Mouse (Mus musculus) adrenal gland (tissue): ENCODE measurements at regions not wholly inside any gene's neighbourhood (a gene's known extent, or its start where the extent isn't known, plus 50 kb on each side); places are given as distances from the start of the nearest gene placed in this dataset.

Experiments used
- intact Hi-C: fragments of 180-260 bp; cut with DNase I; formaldehyde crosslinking; loops from one replicate; pipeline ENCODE4 v1.15.1; 2025

DNA sequence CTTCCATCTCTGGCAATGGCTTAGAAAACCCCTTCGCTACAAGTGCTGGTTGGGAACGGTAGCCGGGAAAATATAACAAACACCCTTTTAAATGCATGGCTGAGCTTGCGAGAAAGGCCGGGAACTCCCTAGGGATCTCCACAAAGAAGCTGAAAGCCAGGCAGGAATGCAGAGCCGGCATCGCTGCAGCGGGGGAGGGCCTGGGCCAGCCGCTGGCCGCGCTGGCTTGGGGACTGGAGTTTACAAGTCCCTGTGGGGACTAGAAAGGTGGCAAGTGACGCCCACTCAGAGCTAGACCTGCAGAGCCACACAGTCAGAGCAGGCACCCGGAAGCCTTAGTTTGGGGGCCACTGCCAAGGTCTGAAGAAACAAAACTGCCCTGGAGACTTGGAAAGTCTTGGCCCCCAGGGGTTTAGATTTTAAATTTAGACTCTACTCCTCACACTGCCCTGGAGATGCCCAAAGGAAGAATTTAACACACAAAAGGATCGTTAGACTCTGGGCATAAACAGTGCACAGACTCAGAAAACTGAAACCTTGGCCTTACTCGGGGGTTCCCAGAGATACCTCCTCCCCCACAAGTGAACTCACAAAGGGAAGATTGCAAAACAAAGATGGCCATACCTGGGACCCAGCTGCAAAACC lies 59.4 kb downstream of the 1700001O22Rik start:
- intact Hi-C loops = no loop called here

DNA sequence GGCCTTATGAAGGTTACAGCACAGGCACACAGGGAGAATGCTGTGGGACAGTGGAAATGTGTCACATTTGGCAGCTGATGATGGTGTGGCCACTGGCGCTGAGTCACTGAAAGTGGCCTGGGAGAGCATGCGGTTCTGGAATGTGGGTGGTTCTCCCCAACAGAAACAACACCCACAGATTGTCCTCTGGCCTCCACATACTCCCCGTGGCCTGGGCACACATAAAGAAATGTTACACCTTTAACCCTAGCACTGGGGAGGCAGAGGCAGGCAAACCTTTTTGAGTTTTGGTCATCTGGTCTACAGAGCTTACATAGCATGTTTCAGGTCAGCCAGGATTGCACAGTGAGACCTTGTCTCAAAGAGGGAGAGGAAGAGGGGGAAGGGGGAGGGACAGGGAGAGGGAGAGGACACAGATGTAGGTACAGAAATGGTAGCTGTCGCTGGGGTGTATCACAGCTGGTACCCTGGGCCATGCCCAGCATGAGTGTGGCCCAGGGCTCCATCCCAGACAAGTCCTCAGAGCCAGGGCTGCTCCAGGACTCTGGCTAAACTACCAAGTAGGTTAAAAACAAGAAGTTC lies 60.1 kb downstream of the 1700001O22Rik start:
- intact Hi-C loops = no loop called here

DNA sequence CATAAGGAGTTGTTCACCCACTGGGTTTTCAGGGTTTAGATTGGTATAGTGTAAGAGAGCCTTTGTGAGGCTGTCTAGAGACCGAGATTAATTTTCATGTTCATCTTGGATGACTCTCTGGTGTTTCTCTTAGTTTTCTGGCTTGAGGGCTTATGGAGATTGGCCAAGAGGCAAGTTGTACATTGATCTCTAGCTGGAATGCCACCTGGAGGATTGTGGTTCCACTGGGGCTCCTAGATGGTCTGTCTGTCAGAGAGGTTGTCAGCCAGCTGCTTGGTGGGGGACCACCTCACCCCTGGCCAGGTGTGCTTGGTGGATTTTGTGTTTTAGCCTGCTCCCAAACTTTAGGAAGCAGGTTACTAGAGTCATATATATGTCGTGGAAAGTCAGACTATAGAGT lies 62.0 kb downstream of the 1700001O22Rik start:
- intact Hi-C loops = no loop called here

DNA sequence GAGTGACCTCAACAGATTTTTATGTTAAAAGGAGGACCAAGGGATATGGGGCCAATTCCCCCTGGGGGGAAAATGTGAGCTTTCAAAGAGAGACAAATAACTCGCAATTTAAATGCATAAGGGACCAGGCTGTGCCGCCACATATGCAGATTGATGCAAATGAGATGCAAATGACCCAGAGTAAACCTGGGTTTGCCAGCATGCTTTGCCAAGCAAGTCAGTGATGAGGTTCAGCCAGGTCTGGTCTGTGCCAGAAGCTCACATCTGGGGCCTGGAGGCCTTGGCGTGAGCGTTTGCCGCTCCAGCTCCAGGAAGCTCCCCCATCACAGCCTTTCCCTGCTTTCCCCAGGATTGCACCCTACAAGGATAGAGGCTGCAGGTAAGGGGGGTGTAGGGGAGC lies 65.7 kb downstream of the 1700001O22Rik start:
- intact Hi-C loops = no loop called here

DNA sequence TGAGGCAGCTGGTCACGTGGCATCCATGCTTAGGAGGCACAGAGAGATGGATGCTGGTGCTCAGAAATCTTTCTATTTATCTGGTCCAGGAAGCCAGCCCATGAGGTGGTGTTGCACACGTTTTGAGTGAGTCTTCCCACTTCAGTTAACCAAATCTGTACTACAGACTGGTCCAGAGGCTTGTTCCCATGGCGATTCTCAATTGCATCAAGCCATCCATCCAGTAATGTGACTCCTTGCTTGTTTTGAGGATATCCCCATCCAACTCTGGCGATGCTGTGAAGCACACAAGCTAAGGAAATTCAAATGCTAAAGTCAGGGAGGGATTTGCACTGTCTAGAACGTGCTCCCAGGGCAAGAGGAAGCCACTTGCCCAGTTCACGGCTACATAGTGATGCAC lies 66.8 kb downstream of the 1700001O22Rik start:
- intact Hi-C loops = no loop called here

DNA sequence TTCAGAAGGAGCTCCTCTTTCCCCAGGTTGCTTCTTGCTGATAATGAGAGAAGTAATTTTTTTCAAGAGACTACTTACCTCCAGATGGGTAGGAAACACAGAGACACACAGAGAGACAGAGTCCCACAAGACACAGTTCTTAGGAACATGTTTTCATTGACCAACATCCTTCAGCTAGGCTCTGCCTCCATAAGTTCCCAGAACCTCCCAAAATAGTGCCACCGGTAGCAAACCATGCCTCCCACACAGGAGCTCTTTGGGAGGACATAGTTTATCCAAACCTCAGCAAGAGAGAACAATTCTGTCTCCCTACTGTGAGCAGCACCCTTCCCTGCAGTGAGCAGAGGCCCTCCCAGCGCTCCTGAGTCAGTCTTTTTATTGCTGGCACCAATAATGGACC lies 67.2 kb downstream of the 1700001O22Rik start:
- intact Hi-C loops = no loop called here

DNA sequence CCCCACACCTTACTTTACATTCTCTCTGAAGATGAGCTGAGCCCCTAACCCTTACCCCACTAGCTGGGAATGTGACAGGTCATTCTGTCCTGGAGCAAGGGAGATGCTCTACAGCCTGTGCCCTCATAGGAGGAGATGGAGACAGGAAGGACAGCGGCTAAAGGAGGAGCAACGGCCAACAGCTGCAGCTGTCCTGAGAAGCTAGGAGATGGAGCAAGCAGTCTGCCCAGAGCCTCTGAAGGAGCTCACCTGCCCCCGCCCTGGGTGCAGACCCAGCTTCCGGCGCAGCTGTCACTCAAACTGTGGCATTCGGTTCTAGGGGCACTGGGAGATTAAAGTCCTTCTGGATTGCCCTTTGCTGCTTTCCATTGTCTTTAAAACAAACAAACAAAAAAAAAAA lies 69.6 kb downstream of the 1700001O22Rik start:
- intact Hi-C loops = no loop called here

DNA sequence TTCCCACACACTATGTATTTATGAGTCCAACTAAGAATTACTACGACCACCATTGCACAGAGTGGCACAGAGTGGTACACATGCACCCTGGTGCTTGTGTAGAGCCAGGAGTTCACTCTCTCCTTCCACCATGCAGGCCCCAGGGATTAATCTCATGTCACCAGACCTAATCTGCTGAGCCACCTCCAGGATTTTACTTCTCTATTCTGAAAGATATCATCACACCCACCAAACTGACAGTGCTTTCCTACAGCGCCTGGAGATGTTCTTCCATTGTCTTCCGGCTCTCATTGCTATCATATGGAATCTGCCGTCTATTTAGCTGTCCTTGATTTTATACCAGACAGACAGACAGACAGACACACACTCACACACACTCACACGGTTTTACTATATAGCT lies 71.6 kb downstream of the 1700001O22Rik start:
- intact Hi-C loops = no loop called here

DNA sequence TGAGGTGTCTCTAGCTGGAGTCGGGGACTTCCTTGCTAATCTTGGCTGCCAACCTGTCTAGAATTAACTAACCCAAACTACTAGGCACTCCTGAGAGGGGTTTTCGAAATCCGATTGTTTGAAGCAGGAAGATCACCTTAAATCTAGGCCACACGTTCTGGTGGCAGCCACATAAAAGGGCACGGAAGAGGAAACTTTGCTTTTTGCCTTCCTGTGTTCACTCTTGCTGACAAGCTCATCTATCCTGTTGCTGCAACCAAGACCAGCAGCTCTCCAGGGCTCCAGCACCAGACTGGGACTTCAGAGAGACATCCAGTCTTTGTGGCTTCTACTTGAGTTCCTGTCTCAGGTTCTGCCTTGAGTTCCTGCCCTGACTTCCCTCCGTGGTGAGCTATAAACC lies 75.5 kb downstream of the 1700001O22Rik start:
- intact Hi-C loops = no loop called here

DNA sequence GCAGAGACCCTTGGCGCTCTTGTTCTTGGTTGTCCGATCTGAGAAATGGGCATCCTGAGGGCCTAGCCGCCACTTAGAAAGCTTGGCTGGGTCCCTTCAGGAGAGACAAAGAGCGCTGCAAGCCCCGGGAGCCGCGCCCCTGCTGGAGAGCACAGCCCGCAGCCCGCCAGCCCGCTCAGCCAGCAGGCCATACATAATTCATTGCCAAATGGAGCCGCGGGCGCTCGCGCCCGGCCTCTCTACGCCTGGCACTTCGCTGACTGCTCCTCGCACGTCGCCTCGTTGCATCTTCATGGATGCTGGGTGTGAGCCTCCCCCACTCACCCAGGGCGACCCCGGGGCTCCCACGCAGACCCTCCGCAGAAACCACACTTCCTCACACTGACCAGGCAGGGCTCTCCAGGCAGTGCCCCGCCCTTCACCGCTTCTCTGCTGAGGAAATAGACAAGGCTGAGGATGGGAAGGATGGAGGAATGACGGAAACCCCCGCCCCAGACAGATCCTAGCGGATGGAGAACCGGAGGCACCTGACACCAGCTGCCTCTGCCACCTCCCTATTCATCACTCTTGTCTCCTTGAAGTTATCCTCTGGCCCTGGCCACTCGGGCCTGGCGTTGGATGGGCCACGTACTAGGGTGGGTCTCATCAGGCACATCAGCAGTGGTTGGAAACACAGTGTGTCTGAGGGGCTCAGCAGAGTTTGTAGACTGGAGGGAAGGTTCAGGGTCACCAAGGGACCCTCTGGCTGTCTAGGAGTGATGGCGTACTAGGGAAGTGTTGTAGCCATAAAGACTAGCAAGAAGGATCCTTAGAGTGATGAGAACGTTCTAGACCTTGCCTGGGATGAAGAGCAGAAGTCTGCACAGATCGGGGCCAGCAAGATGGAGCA lies 77.6 kb downstream of the 1700001O22Rik start:
- intact Hi-C loops = no loop called here

DNA sequence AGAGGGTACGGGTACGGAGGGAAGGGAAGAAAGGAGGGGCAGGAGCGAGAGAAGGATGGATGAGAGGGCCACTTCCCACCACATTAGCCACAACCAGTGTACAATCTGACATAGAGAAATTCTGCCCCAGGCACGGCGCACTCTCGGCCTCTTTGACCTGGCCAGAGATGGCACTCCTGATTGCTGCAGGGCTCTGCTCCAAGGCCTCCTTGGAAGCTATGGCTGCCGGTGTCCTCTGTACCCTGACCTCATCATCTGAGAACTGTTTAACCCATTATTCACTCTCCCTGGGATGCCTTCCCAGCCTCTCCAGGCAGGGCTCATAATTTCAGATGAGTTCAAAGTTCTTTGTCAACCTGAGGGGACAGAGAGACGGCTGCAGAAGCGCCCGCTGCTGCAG lies 78.3 kb downstream of the 1700001O22Rik start:
- intact Hi-C loops = no loop called here

DNA sequence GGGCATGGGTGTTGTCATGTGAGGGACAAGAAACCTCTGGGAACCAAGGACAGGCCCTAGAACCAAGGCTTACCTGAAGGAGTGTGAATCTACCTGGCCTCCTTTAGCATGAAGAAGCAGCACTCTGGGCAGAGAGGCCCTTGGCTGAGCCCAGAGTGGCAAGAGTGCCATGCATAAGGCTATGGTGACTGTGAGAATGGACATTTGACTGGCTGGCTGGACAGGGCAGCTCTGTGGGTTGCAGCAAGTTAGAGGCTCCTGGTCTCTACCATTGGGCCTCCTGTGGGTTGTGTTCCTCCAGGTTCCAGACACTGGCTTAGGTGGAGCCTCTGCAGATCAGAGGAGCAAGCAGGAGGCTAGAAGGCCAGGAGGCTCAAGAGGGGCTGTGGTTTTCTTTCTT lies 78.9 kb downstream of the 1700001O22Rik start:
- intact Hi-C loops = loop anchor here (5.0 kb wide), 1 partner anchor 43 kb away; no protein-coding TSS in a partner anchor

DNA sequence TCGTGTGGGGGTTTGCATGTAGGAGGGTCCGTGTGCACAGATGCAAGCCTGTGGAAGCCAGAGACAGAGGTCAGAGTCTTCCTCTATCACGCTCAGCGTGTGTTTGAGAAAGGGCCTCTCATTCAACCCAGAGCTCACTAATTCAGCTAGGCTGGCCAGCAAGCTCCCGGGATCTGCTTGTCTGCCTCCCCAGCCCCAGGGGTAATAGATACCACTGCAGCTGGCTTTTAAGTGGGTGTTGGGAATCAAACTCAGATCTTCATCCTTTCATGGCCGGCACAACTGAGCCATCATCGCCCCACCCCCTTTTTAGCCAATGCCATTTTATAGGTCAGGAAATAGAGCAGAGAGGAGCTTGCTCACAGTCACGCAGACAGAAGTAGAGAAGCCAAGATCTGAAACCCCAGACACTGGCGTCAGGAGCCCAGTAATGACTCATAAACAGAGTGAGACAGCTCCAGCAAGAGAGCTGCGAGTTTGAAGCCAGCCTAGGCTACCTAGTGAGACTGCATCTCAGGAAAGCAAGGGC lies 80.3 kb downstream of the 1700001O22Rik start:
- intact Hi-C loops = loop anchor here (5.0 kb wide), 1 partner anchor 44 kb away; no protein-coding TSS in a partner anchor

DNA sequence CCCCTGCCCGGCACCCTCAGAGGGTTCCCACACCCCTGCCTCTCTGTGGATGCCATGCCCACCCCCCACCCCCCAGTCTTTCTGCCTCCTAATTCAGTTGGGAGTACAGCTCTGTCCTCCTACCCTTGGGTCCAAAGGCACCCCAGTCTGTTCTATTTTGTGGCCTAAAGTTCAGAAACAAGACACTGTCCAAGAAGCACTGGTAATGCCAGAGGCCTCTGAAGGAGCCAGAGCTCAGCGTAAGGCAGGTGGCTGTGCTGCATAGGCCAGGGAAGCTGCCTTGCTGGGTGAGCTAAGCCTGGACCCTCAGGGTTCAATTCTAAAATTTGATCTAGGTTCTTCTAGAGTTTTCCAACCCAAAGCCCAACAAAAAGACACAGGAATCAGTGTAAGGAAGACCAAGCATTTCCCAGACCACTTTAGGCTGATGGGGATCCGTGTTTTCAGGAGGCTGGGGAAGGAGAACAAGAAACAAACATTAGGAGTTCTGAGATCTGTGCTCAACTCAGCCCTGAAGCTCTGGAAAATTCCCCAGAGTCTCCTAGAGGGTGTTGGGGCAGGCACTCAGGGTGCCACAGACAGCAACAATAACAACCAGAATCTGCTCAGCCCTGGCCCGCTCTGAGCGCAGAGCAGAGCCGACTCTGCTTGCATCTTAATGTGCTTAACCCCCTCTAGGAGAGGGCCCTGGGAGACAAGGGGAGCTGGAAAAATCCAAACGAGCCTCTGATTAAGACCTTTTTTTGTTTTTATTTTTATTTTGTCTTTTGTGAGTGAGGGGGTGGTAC lies 81.0 kb downstream of the 1700001O22Rik start:
- intact Hi-C loops = loop anchor here (5.0 kb wide), 1 partner anchor 45 kb away; no protein-coding TSS in a partner anchor

DNA sequence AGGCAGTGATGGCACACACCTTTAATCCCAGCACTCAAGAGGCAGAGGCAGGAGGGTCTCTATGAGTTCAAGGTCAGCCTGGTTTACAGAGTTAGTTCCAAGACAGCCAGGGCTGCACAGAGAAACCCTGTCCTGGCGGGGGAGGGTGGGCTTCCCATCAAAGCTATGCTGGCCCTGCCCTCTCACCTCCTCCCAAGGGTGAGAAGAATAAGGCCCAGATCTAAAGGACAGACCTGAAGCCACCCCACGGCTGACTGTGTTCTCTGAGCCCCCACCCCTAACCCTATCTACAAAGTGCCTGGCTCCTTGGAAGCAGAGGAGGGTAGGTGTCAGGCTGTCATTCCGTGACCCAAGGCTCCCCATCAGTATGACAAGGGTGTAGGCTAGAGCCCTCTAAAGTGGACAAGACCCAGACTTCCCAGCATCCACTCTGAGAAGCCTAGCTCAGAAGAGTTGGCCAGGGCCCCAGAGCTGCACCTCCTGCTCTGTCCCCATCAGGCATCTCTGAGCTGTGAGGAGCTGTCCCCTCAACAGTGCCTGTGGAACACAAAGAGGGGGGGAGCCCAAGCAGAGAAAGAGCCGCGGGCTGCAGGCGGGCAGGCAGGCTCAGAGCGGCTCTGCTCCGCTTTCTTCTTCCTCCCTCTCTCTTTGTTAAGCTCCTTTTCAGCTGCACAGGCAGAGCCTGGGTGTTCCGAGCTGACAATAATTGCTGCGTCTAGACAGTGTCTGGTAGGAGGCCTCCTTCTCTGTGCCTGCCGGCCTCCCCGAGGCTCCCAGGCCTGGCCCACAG lies 81.8 kb downstream of the 1700001O22Rik start:
- intact Hi-C loops = loop anchor here (5.0 kb wide), 1 partner anchor 46 kb away; no protein-coding TSS in a partner anchor

DNA sequence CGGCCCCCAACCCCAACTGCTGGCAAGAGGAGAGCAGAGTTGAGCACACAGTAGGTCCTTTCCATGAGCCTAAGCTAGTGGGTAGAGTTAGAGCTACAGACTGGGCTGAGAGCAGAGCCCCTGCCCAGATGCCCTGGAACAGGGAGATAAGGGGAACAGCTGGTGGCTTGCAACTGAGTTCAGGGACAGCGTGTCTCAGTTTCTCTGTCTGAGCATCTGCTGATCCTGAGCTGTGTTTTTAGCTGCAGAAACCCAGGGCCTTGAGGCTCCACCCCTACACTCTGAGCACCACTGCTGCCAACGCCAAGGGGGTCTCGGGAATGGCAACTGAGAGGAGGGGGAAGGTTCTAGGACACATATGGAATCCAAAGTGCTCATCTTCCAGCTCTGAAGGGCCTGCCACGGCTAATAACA lies 82.4 kb downstream of the 1700001O22Rik start:
- intact Hi-C loops = loop anchor here (5.0 kb wide), 1 partner anchor 46 kb away; no protein-coding TSS in a partner anchor

DNA sequence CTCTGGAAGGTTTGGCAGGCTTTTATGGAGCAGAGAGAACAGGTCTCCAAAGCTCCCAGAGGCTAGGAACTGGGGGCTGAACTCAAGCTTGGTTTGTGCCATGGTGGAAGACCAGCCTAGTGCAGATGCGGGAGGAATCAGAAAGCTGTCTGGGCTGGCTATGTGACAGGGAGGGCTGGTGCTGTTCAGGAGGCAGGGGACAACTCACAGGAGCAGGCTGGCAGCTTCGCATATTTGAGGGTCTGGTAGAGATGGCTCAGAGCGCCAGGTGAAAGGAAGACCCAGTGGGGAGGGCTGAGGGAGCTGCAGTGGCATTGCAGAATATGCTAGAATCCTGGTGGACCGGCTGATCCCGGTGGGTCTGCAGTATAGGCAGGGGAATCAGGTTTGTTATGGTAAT lies 83.2 kb downstream of the 1700001O22Rik start:
- intact Hi-C loops = loop anchor here (5.0 kb wide), 1 partner anchor 47 kb away; no protein-coding TSS in a partner anchor

DNA sequence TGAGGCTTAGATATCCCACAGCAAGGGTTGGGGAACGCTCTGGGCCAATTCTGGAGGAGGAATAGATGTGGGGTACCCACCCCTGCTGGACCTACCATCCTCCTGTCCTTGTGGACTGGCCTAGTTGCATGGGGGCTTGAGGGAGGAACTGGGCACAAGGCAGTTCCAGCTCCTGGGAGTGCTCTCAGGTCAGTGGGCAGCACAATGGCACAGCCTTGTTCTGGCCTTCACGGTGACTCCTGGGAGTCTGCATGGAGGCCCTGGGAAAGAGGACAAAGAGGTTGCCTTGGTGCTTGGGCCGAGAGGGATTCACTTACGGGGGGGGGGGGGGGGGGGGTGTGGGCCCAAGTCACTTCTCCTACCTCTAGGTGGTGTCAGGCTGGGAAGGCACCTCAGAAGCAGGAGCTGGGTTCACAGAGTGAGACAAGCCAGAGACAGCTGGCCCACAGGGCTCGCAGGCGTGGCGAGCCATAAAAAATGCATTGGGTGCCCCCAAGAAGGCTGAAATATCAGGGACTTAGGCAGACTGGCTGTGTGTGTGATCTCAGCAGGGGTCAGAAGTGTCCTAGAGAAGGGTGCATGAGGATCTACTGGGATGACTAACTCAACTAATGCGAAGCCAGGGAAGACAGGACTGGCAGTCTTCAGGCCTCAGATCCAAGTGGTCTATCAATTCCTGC lies 83.7 kb downstream of the 1700001O22Rik start:
- intact Hi-C loops = loop anchor here (2.0 to 5.0 kb wide), 3 partner anchors 48 to 247 kb away; partner anchors contain the start of gene Ier5l

DNA sequence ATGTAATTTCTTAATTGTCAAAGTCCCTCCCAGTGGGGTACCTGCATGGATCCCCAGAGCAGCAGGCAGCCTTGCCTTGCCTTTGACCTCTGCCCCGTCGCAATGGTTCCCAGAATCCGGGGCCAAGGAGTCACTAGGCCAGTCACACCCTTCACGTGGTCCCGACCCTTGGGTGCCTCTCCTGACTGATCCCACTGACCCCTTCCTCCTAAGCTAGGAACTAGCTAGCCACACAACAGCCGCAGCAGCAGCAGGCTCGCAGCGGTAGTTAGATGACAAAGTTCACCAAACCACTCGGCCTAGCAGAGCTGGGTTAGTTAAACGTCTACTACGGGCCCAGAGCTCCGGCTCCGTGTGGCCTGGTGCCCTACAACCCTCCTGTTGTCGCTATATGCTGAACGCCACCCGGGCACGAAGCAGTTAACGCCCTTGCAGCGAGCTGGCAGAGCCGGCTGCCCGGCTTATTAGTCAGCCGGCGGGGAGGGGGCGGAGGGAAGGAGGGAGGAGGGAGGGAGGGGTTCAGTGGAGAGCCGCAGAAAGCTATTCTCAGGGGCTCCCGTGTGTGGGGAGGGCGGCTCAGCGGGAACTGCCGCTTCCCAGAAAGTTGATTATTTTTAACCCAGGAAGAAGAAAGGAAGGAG lies 84.6 kb downstream of the 1700001O22Rik start:
- intact Hi-C loops = loop anchor here (2.0 to 5.0 kb wide), 2 partner anchors 76 to 247 kb away; partner anchors contain the start of gene Ier5l
